Mouse (Mus musculus) thymus, adult 2 months (tissue): Measurements from ENCODE around the gene Zranb3. TPM values are rescaled to one million over a fixed set of nuclear protein-coding genes. Genes with fewer than 3 reads are reported as not detected.
"Not testable (repeated sequence)": the region's sequence is repeated elsewhere in the genome, so short reads cannot be mapped to it uniquely, and the experiment has no call there.

Experiments used
- DNase-seq: peaks from one replicate; pipeline ENCODE4 v3.0.0; 2021
- H3K27ac ChIP-seq: fragments of 200-500 bp; 2 replicates; pipeline ENCODE4 v1.5.1; 2012; ENCODE audit warnings: low read length, control low read depth; ENCODE audit not compliant: control insufficient read depth, insufficient read depth
- H3K27me3 ChIP-seq: fragments of 200-500 bp; 2 replicates; pipeline ENCODE4 v1.6.1; 2012; ENCODE audit warnings: mild to moderate bottlenecking, low read length, moderate library complexity, mixed read lengths; ENCODE audit not compliant: control insufficient read depth, insufficient read depth
- H3K36me3 ChIP-seq: fragments of 200-500 bp; 2 replicates; pipeline ENCODE4 v1.6.1; 2012; ENCODE audit warnings: mild to moderate bottlenecking, low read length, moderate library complexity; ENCODE audit not compliant: control insufficient read depth, insufficient read depth
- H3K4me1 ChIP-seq: fragments of 200-500 bp; replicated peaks from 2 replicates; pipeline ENCODE4 v1.6.1; 2012; ENCODE audit warnings: low read length; ENCODE audit not compliant: control insufficient read depth, insufficient read depth
- H3K4me3 ChIP-seq: fragments of 200-500 bp; 2 replicates; pipeline ENCODE4 v1.5.1; 2012; ENCODE audit warnings: mild to moderate bottlenecking, low read length, control low read depth, moderate library complexity; ENCODE audit not compliant: control insufficient read depth, insufficient read depth
- CTCF ChIP-seq: fragments of 200-500 bp; IDR thresholded peaks from 2 replicates; pipeline ENCODE4 v1.5.1; 2012; ENCODE audit warnings: mild to moderate bottlenecking, control low read depth, low read length, moderate library complexity, borderline replicate concordance; ENCODE audit not compliant: control insufficient read depth, poor library complexity, insufficient read depth; ENCODE audit errors: extremely low read depth
- POLR2A ChIP-seq: fragments of 200-500 bp; IDR thresholded peaks from 2 replicates; pipeline ENCODE4 v1.6.1; 2012; ENCODE audit warnings: mild to moderate bottlenecking, low read length, control low read depth, moderate library complexity; ENCODE audit not compliant: control insufficient read depth, poor library complexity, insufficient read depth; ENCODE audit errors: extremely low read depth
- WGBS: fragments of 180-500 bp; shearing (Covaris S2); methylation state at CpG from one replicate; pipeline ENCODE4 v1.1.7; 2018; 5-methylcytosine and 5-hydroxymethylcytosine counted together
- polyA plus RNA-seq: library from polyadenylated mRNA; depleted of rRNA; stranded (reverse); fragments of >200 nt; gene quantifications from 2 replicates; pipeline ENCODE4 v1.2.3, GENCODE M21; 2012

The Zranb3 gene
- polyA plus RNA-seq, 1 experiment: 3.8 TPM

DNA sequence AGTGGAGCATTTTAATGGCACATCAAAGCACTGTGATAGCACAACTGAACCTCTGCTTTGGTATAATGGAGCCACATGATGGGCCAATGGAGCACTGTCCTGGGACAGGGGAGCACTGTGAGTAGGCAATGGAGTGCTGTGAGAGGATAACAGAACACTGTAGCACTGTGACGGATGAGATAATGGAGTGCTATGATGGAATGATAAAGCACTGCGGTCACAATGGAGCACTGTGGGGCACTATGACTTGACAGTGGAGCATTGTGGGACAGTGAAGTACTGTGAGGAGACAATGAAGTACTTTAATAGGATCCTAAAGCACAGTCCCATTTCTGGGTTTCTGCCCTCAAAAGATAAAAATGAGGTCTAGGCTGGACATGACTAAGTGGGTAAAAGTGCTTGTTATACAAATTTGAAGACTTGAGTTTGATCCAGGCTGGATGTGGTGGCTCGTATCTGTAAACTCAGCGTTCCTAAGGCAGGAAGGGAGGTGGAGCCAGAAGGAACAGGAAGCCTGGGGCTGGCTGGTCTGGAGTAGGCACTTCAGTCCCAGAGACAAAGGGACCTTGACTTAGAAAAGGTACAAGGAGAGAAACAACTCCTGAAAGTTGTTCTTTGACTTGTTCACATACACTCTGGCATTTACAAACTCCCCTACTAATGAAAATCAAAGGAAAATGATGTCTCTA lies 89.0 kb downstream of the Zranb3 start:
- WGBS: 90% methylated on average over 4 of the region's 4 CpGs
- Histone ChIP-seq H3K4me3 (no peak overlapping the region), H3K27ac (no peak overlapping the region), H3K27me3 (no peaks in the 10 kb centered on the region), H3K36me3 (no peaks in the 10 kb centered on the region), H3K4me1 (no peaks in the 10 kb centered on the region)
- no peak for TF ChIP-seq CTCF
- TF ChIP-seq POLR2A: no peak
- no peak for DNase-seq

DNA sequence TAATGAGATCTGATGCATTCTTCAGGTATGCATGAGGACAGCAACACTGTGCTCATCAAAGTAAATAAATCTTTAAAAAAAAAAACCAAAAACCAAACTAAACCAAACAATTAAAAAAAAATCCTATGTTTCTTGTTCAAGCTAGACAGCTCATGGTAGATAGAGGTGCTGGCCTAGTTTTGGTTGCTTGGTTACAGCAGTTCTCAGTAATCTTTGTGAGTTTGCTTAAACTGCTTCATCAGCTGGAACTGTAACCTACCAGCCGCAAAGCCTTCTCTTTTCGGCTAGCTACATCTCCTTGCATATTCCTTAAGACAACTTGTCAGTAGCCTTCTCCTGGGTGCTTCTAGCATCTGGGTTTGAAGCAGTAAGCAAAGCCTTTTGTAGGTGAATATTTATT lies 93.1 kb downstream of the Zranb3 start:
- Histone ChIP-seq H3K4me3 (no peak overlapping the region), H3K27ac (no peak overlapping the region), H3K36me3 (no peaks in the 10 kb centered on the region), H3K27me3 (no peaks in the 10 kb centered on the region), H3K4me1 (no peaks in the 10 kb centered on the region)
- DNase-seq: no peak
- WGBS: 97% methylated on average over 2 of the region's 2 CpGs
- TF ChIP-seq CTCF (no peak), POLR2A (no peak)

DNA sequence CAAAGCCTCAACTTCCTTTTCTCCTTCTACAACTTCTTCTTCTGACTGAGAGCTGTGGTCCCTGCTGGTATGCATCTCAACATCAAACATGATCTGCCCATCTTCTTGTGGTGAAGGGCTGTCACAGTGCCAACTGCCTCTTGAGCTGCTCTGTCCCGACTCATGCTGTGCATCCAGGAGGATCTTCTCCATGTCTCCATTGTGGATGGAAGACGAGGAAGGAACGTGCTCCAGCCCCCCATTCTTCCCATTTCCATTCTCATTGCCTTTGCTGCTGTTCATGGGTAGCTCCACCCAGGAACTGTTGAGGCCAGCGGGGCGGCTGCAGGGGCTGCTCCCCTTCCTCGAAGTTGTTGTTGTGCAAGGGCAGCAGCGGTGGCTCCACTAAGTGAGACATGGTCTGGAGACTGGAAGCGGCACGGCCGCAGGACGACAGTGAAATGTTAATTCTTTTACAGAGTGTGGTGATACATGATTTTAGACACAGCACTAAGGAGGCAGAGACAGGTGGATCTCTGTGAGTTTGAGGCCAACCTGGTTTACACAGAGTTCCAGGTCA lies 96.7 kb downstream of the Zranb3 start:
- H3K4me1 ChIP-seq, H3K27ac ChIP-seq, H3K36me3 ChIP-seq, H3K4me3 ChIP-seq, H3K27me3 ChIP-seq, DNase-seq: not testable (repeated sequence)
- 45% methylated on average over 11 of the region's 11 CpGs for WGBS

DNA sequence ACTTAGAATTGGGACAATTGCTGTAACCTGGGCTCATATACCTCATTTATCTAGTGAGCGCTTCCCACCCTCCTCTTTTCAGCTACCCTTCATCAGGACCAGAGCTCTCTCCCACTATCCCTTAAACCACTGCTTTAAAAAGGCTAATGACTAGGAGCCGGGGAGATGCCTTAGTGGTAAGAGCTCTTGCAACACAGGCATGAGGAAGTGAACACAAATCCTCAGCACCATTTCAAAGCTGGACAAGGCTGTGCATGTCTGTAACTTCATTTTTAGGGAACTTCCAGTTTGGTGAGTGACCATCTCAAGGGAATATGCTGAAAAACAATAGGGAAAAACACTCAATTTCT lies 98.5 kb downstream of the Zranb3 start:
- no peaks in the 10 kb centered on the region for H3K4me1 ChIP-seq
- WGBS: 85% methylated on average over 2 of the region's 2 CpGs
- TF ChIP-seq CTCF: no peak
- TF ChIP-seq POLR2A: no peak

DNA sequence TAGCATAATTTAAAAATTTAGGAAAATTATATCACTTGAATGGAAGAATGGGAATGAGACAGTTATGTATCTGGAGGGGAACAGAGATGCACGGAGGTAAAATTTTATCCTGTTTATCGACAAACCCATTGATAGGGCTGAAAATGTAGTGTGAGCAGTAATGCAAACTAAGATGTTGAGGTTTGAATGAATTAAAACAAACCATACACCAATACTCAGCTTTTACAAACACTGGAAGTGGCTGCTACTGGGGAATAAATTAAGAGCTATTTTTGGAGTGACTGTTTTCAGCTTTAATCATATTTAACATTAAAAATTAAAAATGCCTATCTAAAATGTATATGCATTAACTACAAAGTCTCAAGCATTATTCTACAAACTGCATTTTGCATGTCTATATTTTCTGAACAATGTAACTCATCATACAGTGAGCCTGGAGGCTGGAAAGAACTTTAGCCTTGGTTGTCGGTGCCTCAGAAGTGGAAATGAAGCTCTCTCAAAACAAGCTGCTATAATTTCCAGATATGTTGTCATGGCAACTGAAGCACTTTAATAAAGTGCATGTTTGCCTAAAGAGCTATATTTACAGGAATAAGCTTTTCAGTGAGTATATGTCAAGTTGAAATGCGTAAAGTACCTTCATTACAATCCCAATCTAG lies 99.0 kb downstream of the Zranb3 start:
- no peaks in the 10 kb centered on the region for H3K4me1 ChIP-seq
- H3K27ac ChIP-seq: no peak overlapping the region
- no peaks in the 10 kb centered on the region for H3K36me3 ChIP-seq
- 97% methylated on average over 4 of the region's 4 CpGs for WGBS
- DNase-seq: no peak
- H3K4me3 ChIP-seq: no peak overlapping the region
- H3K27me3 ChIP-seq: no peaks in the 10 kb centered on the region
- TF ChIP-seq POLR2A (no peak), CTCF (no peak)

More for the DNA sequence above, 98.5 kb downstream of the Zranb3 start:
- no peak for DNase-seq
- Histone ChIP-seq H3K27me3 (no peaks in the 10 kb centered on the region), H3K4me3 (no peak overlapping the region), H3K27ac (no peak overlapping the region), H3K36me3 (no peaks in the 10 kb centered on the region)

DNA sequence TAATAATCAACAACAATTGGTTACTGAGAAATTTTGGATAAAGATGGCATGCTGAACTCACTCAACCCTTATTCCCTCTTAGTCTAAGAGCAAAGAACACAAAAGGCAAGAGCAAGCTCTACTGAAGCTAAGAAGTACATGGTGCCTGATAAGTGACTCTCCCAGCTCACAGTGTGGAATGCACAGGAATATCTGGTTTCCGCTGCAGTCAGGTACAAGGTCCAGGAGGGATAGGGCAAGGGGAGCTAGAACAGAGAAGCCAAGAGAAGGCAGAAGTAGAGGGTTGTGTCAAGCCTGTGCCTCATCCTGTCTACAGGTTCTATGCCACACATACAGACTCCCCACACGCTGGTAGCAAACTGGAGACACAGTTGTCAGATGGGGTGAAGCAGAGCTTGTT lies 100.7 kb downstream of the Zranb3 start:
- Histone ChIP-seq H3K27ac (no peak overlapping the region), H3K36me3 (no peaks in the 10 kb centered on the region), H3K27me3 (no peaks in the 10 kb centered on the region), H3K4me1 (no peaks in the 10 kb centered on the region), H3K4me3 (no peak overlapping the region)
- DNase-seq: no peak
- WGBS: 96% methylated on average over 2 of the region's 2 CpGs
- TF ChIP-seq POLR2A (no peak), CTCF (no peak)

DNA sequence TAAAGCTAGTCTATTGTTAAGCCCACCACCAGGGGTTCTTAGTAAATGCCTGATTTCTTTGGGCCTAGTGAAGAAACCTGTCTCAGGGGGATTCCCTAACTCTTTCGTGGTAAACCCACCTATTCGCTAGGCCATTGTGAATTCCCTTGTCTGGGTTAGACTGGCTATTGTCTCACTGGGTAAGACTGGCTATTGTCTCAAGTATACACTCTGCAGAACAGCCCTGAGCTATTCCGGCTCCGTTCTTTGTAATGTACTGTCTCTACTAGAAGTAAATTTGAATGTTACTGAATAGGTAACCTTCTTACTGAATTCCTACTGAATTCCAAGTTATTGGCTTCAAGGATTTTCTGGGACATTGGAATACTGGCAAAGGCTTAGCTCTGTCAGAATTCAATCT lies 101.9 kb downstream of the Zranb3 start:
- not testable (repeated sequence) for H3K4me3 ChIP-seq, H3K27ac ChIP-seq, H3K27me3 ChIP-seq, DNase-seq, H3K4me1 ChIP-seq, H3K36me3 ChIP-seq
- 96% methylated on average over 4 of the region's 4 CpGs for WGBS
